Mouse (Mus musculus) E14TG2a.4 (cell line): ENCODE results near the gene Hadha.

Experiments
- CTCF ChIP-seq: conservative IDR thresholded peaks from 2 replicates; pipeline ENCODE4 v1.5.1; 2014; ENCODE audit warnings: low read length
- NANOG ChIP-seq: IDR thresholded peaks from 2 replicates; pipeline ENCODE4 v1.6.1; 2014; ENCODE audit warnings: borderline replicate concordance, low read length, mixed read lengths
- POU5F1 ChIP-seq: IDR thresholded peaks from 2 replicates; pipeline ENCODE4 v1.6.1; 2014; ENCODE audit warnings: low read length, borderline replicate concordance

DNA sequence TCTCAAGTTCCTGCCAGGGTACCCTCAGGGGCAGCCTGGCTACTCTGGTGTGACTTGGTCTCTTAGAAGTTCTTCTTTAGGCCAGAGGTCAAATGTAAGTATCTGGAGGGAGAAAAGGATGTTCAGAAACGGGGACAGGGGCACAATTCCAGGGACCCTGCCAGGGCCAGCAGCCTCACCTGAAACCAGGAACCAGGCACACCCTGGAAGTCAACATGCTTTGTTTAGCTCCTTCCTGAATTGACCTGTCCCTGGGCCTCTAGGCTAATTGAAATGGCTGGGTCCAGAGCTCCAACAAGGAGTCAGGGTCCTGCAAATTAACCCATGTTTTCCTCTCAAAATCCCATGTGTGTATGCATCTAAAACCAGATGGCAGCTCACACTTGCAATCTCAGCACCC is 49.5 kb upstream of the Hadha start:
- TF ChIP-seq CTCF (no peak), POU5F1 (no peak), NANOG (no peak)
